Mouse (Mus musculus) stomach, postnatal 0 days (tissue): ENCODE results near the gene Map3k5.

Experiments used
- CTCF ChIP-seq: IDR thresholded peaks from 2 replicates; pipeline ENCODE4 v1.5.1; 2016; ENCODE audit warnings: antibody characterized with exemption, low read depth, mild to moderate bottlenecking, moderate library complexity
- EP300 ChIP-seq: optimal IDR thresholded peaks from 2 replicates; pipeline ENCODE3; 2016; ENCODE audit warnings: antibody characterized with exemption

DNA sequence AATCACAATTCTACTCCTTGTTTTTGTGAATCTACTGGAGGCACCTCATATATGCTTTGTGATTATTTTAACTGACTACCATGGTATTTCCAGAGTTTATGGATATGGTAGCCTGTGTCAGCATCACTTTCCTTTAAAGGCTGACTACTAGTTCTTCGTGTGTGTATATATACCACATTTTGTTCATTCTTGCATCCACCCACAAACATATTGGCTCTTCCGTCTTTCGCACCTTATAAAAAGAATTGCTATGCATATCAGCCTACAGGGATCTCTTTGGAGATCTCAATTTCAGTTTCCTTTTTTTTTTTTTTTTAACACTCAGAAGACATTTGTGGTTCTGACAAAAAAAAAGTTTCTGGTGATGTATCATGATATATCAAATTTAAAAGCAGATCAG lies 105.3 kb downstream of the Map3k5 start:
- TF ChIP-seq CTCF (no peak), EP300 (no peak)
